In the genomic region with DNA sequence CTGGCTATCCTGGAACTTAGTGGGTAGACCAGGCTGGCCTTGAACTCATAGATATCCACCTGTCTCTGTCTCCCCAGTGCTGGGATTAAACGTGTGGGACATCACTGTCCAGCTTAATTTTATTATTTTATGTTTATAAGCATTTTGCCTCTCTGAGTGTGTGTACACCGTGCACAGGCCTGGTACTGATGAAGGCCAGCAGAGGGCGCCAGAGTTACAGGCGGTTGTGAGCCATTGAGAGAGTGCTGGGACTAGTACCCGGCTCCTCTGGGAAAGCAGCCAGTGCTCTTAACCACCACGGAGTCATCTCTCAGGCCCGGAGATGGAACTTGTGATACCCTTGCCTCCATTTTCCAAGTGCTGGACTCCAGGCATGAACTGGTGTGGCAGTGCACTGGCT, we compare ENCODE assay signal across 8 mouse cellular contexts. TPM values are rescaled to one million over a fixed set of nuclear protein-coding genes. Genes with fewer than 3 reads are reported as not detected.
DNase-seq lines count a peak whose midpoint lies in the region; ATAC-seq and TF ChIP-seq lines count a peak whose summit lies in the region.
"Had no signal": no experiment of that assay in that cellular context is flagged by ENCODE, and none has a peak within 500 bp of the region (broad histone marks: within the 10 kb centered on the region; RNA-seq: fewer than 3 reads in every experiment).

No protein-coding gene starts in this region.

- no peaks in the 10 kb centered on the region for H3K27me3 ChIP-seq in kidney, embryonic 14.5 days (ENCODE audit: control insufficient read depth, insufficient read depth, low read length)
- H3K27me3 ChIP-seq in ES-Bruce4 (ENCODE audit: control insufficient read depth, insufficient read depth, low read length, poor library complexity, severe bottlenecking) = no peaks in the 10 kb centered on the region
- H3K27me3 ChIP-seq in liver, postnatal 0 days (ENCODE audit: insufficient read depth, low read length) = no peaks in the 10 kb centered on the region
- no peaks in the 10 kb centered on the region for H3K27me3 ChIP-seq in splenic B cell, adult 2 months (ENCODE audit: control insufficient read depth, insufficient read depth, low read length, poor library complexity, severe bottlenecking)

- DNase-seq in kidney, adult 18-20 months = peak; percentile 65
- DNase-seq in adrenal gland, postnatal 36 days = peak; percentile 69 to 75
- DNase-seq in liver, postnatal 0 days = peak; percentile 78
- DNase-seq in splenic B cell, adult 2 months (ENCODE audit: low read depth, low spot score) = peak; percentile 83
- DNase-seq in right cerebral cortex, postnatal 10 days (ENCODE audit: low spot score in 2 of 2) = no peak

- H3K4me1 ChIP-seq in kidney, embryonic 14.5 days (ENCODE audit: control insufficient read depth, insufficient read depth, low read length) = no peaks in the 10 kb centered on the region
- no peaks in the 10 kb centered on the region for H3K4me1 ChIP-seq in ES-Bruce4 (ENCODE audit: control insufficient read depth, insufficient read depth, low read length)
- peaks cover 6% of the 10 kb centered on the region for H3K4me1 ChIP-seq in liver, postnatal 0 days (ENCODE audit: insufficient read depth)

- no peaks in the 10 kb centered on the region for H3K9me3 ChIP-seq in kidney, embryonic 14.5 days (ENCODE audit: control insufficient read depth, low read length)
- H3K9me3 ChIP-seq in ES-Bruce4 (replicated peaks; ENCODE audit: control insufficient read depth, insufficient read depth, low read length, poor library complexity, severe bottlenecking) = no peaks in the 10 kb centered on the region
- H3K9me3 ChIP-seq in liver, postnatal 0 days (ENCODE audit: low read length) = no peaks in the 10 kb centered on the region
- H3K9me3 ChIP-seq: midbrain, embryonic 12.5 days had no signal

- ATAC-seq in kidney, embryonic 14.5 days (ENCODE audit: low FRiP score, low TSS enrichment) = no peak
- no peak for ATAC-seq in liver, postnatal 0 days

- H3K27ac ChIP-seq in kidney, embryonic 14.5 days (ENCODE audit: low read depth, low read length) = no peak overlapping the region
- H3K27ac ChIP-seq in ES-Bruce4 (ENCODE audit: insufficient read depth, low read length) = no peak overlapping the region
- no peak overlapping the region for H3K27ac ChIP-seq in liver, postnatal 0 days (ENCODE audit: low read depth)
- H3K27ac ChIP-seq: midbrain, embryonic 12.5 days had no signal

- peak; percentile 92 for TF ChIP-seq CTCF in ES-Bruce4 (IDR thresholded peaks at IDR 0.05; ENCODE audit: low read depth, low read length)
- TF ChIP-seq CTCF in liver, postnatal 0 days (IDR thresholded peaks at IDR 0.05; ENCODE audit: low read depth) = peak; percentile 86

- no peak for TF ChIP-seq EP300 in ES-Bruce4 (IDR thresholded peaks at IDR 0.05; ENCODE audit: insufficient read depth, low read depth, low read length)
- TF ChIP-seq EP300 in liver, postnatal 0 days (IDR thresholded peaks at IDR 0.05; ENCODE audit: low read depth) = no peak

- H3K36me3 ChIP-seq in kidney, embryonic 14.5 days (ENCODE audit: control insufficient read depth, insufficient read depth, low read length) = no peaks in the 10 kb centered on the region
- H3K36me3 ChIP-seq in ES-Bruce4 (ENCODE audit: control insufficient read depth, insufficient read depth, low read length, poor library complexity, severe bottlenecking) = no peaks in the 10 kb centered on the region
- H3K36me3 ChIP-seq in liver, postnatal 0 days (replicated peaks; ENCODE audit: insufficient read depth, low read length) = no peaks in the 10 kb centered on the region
- H3K36me3 ChIP-seq in splenic B cell, adult 2 months (ENCODE audit: control insufficient read depth, insufficient read depth, low read length, poor library complexity, severe bottlenecking) = no peaks in the 10 kb centered on the region
- H3K36me3 ChIP-seq: midbrain, embryonic 12.5 days had no signal

- H3K4me2 ChIP-seq in kidney, embryonic 14.5 days (replicated peaks; ENCODE audit: low read depth, low read length) = no peak overlapping the region
- H3K4me2 ChIP-seq in liver, postnatal 0 days (ENCODE audit: low read depth, low read length) = no peak overlapping the region
- H3K4me2 ChIP-seq: midbrain, embryonic 12.5 days had no signal

- 33% methylated on average over 7 of the region's 7 CpGs for WGBS in kidney, embryonic 14.5 days
- WGBS in liver, postnatal 0 days (ENCODE audit: insufficient replicate concordance) = 43% methylated on average over 7 of the region's 7 CpGs

- H3K4me3 ChIP-seq in kidney, embryonic 14.5 days (ENCODE audit: low read length) = no peak overlapping the region
- no peak overlapping the region for H3K4me3 ChIP-seq in ES-Bruce4 (ENCODE audit: low read depth, low read length)
- H3K4me3 ChIP-seq in liver, postnatal 0 days (ENCODE audit: low read depth, low read length) = no peak overlapping the region
- H3K4me3 ChIP-seq: midbrain, embryonic 12.5 days had no signal

- H3K9ac ChIP-seq in kidney, embryonic 14.5 days (ENCODE audit: low read depth, low read length) = no peak overlapping the region
- H3K9ac ChIP-seq in ES-Bruce4 (ENCODE audit: low read depth, poor library complexity, severe bottlenecking) = no peak overlapping the region
- H3K9ac ChIP-seq in liver, postnatal 0 days (replicated peaks) = no peak overlapping the region
- H3K9ac ChIP-seq: midbrain, embryonic 12.5 days had no signal

- TF ChIP-seq POLR2A in ES-Bruce4 (IDR thresholded peaks at IDR 0.05; ENCODE audit: insufficient read depth, low read length) = no peak

RNA-seq across cellular contexts. Expression of a gene that starts 4.9 kb away (rescaled TPM):
- polyA plus RNA-seq in kidney, embryonic 14.5 days (2014; fragmentation: Nextera tagmentation; extraction: Ambion mirVana) = 35.0 and 69.0 TPM in 2 replicates
- polyA plus RNA-seq in ES-Bruce4 (2011; ENCODE audit: insufficient read depth, insufficient read length, low read depth, missing spikeins) = 28.3 and 35.5 TPM in 2 replicates
- 100 to 1,000 TPM; 256 to 280 TPM for total RNA-seq in adrenal gland, postnatal 36 days (2021)
- 32.9 and 35.7 TPM in 2 replicates for polyA plus RNA-seq in liver, postnatal 0 days (2015; fragmentation: Nextera tagmentation; extraction: Ambion mirVana)

Comparison
In these comparisons a context has a peak if more than half of its experiments do, and no peak if none do; other contexts are left out.
1. DNase-seq: peak in kidney, adult 18-20 months (single experiment), adrenal gland, postnatal 36 days (2 of 2), liver, postnatal 0 days (single experiment) and splenic B cell, adult 2 months (single experiment); none in right cerebral cortex, postnatal 10 days (0 of 2).